Mouse (Mus musculus): ENCODE results near the gene AC124108.1.

DNA sequence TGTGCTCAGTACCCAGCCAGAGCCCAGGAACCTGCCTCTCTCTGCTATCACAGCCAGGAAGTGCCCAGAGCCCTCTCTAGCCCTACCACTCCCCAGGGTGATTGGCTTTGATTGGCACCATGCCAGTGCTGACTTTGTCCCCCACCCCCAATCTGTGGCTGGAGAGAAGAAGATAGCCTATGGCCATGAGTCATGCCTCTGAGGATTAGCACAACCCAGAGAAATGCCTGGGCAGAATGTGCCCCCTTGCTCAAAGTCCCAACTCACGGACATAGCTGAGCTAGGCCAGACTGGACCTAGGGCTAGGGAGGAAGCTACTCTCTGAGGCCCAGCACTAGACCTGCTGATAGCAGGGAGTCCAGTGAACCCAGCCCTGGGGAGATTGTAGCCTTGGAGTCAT is 41.1 kb upstream of the AC124108.1 start:
- TF ChIP-seq GATA1 (IDR thresholded peaks at IDR 0.05; ENCODE audit: low read length) = no peak
- TF ChIP-seq TAL1 (IDR thresholded peaks at IDR 0.05; ENCODE audit: low read length) = no peak
